ENCODE assay signal across 20 mouse cellular contexts in the genomic region with DNA sequence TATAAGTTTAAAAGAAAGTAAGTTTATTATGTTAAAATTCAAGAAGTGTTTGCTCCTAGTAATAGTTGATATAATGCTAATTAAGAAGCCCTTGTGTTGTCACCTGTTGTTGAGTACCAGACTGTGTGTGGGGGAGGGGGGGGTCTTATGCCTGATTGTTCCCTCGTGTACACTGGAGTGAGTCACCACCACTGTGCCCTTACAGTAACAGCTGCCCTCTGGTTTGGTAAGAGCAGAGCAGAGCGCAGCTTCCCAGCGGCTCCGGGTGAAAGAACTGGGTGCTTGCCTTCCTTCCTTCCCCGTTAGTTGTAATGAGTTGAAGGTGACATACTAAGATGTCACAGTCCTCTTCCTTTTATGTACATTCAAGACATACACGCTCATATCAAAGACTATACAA.
"Had no signal": no experiment of that assay in that cellular context is flagged by ENCODE, and none has a peak within 500 bp of the region (broad histone marks: within the 10 kb centered on the region; RNA-seq: fewer than 3 reads in every experiment).

No protein-coding gene starts in this region.

- H3K4me3 ChIP-seq: lung, embryonic 15.5 days; megakaryocyte, embryonic 14.5 days; midbrain, embryonic 13.5 days; midbrain, embryonic 15.5 days; neural tube, embryonic 13.5 days; neural tube, embryonic 15.5 days had no signal

- DNase-seq: liver, postnatal 0 days; lung, adult 2 months; lung, postnatal 14 days; lung, postnatal 36 days; retina, postnatal 1 day; right cerebral cortex, adult 18-20 months; right cerebral cortex, postnatal 25 days; right cerebral cortex, postnatal 4 days; spleen, adult 18-20 months; thymus, adult 18-20 months; thymus, postnatal 14 days; thymus, postnatal 36 days had no signal

- H3K4me2 ChIP-seq: lung, embryonic 15.5 days; midbrain, embryonic 11.5 days; midbrain, embryonic 13.5 days; midbrain, embryonic 15.5 days; neural tube, embryonic 13.5 days; neural tube, embryonic 15.5 days had no signal

- H3K27me3 ChIP-seq: lung, embryonic 15.5 days; megakaryocyte, embryonic 14.5 days; midbrain, embryonic 13.5 days; midbrain, embryonic 15.5 days; neural tube, embryonic 13.5 days; neural tube, embryonic 15.5 days had no signal

- H3K27ac ChIP-seq: lung, embryonic 15.5 days; macrophage; midbrain, embryonic 13.5 days; midbrain, embryonic 15.5 days; neural tube, embryonic 13.5 days; neural tube, embryonic 15.5 days had no signal

- H3K9ac ChIP-seq: liver, postnatal 0 days; lung, embryonic 15.5 days; midbrain, embryonic 13.5 days; midbrain, embryonic 15.5 days; neural tube, embryonic 13.5 days; neural tube, embryonic 15.5 days had no signal

- H3K9me3 ChIP-seq: lung, embryonic 15.5 days; megakaryocyte, embryonic 14.5 days; midbrain, embryonic 13.5 days; midbrain, embryonic 15.5 days; neural tube, embryonic 13.5 days; neural tube, embryonic 15.5 days had no signal

- ATAC-seq: liver, postnatal 0 days; midbrain, embryonic 13.5 days; midbrain, embryonic 15.5 days had no signal
